Mouse (Mus musculus) layer of hippocampus, postnatal 25 days (tissue): ENCODE measurements around the gene Aqp12. TPM values are rescaled to one million over a fixed set of nuclear protein-coding genes. Genes with fewer than 3 reads are reported as not detected.

ENCODE experiments used
- DNase-seq, 2 experiments: peaks; one replicate each; pipeline ENCODE4 v3.0.0; 2022; ENCODE audit warnings: mixed read lengths in 2 of 2, low spot score in 1 of 2; ENCODE audit errors: extremely low spot score in 1 of 2
- total RNA-seq, 2 experiments: library from RNA; stranded (reverse); gene quantifications; 2 replicates each; pipeline ENCODE4 v1.2.3; 2021

Gene Aqp12
- total RNA-seq, 2 experiments from 2014 or later = not detected

- no peak for DNase-seq
Measured at GRCm38 (mm10) chr1:93013367-93013766, 7.2 kb downstream of the Aqp12 start.

DNA sequence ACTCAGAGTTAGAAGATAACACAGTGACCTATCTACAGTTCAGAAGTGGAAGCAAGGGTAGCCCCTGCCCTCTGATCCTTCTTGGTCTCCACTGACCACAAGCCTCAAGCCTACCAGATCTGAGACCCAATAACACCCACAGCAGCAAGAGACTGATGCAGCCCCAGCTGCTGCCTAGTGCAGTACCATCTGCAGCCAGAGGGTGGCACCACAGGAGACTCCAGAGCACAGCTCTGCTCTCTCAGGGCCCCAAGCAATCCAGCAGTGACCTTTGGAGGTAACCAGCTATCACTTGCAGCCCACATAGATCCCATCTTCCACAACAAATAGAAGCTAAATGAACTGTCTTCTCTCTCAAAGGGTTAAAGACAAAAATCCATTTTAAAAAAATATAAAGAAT is 8.3 kb downstream of the Aqp12 start:
- DNase-seq = peak; percentile 67 to 90

DNA sequence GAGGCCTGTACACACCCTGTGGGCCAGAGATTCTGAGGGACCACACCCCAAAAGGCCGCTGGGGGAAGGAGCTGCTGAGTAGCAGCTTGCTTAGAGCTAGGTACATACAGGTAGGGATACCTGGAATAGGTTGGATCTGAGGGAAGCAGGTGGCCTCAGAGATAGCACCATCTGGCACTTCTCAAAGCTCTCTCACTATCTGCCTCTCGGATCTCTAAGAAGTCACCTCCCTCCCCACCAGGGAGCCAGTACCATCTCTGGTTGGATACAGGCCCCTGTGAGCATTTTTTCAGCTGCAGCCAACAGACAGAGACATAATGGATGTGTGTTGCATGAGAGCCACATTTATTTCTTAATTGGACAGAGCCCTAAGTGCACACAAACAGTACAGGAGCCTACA is 9.0 kb downstream of the Aqp12 start:
- DNase-seq = peak in 1 of 2 experiments; percentile 2

DNA sequence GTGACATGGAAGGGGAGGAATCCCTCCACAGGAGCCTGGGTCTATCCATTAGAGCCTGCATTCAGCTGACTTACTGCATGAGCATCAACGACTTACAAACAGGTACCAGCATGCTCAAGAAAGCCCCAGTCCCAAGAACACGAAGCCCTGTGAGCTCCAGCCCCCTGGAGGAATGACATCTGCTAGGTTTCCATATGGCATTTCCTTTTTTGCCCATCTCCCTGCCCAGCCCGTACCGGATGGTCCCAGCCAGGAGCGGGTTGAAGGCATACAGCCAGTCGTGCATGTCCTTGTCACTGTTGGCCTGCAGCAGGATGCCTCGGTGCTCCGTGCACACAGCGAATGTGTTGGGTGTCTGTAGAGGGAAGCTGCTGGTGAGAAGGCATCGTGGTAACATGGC is 12.6 kb downstream of the Aqp12 start:
- no peak for DNase-seq

GRCm38 (mm10) chr1:93020602-93021001 is 14.5 kb downstream of the Aqp12 start:
- DNase-seq = no peak

- DNase-seq = no peak
Measured at GRCm38 (mm10) chr1:93026600-93026999, 20.5 kb downstream of the Aqp12 start.

DNA sequence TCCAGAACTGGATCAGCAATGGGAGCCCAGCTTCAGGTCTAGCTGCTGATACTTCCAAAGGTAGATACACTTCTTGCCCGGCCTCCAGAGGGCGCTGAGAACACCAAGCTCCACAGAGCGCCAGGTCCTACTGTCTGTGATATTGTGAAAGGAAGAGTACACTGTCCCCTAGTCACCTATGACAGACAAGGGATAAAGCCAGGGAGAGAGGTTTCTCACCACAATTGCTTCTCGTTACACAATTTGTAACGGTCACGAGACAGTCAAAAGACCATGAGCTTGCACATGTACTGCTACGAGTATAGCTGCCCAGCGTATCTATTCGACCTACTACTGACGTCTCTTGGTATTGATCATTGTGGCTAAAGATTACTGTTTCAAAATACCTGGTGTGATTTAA is 23.3 kb downstream of the Aqp12 start:
- no peak for DNase-seq

- DNase-seq = no peak
Measured at GRCm38 (mm10) chr1:93030060-93030459, 23.9 kb downstream of the Aqp12 start.

- DNase-seq = no peak
Measured at GRCm38 (mm10) chr1:93031199-93031598, 25.1 kb downstream of the Aqp12 start.

DNA sequence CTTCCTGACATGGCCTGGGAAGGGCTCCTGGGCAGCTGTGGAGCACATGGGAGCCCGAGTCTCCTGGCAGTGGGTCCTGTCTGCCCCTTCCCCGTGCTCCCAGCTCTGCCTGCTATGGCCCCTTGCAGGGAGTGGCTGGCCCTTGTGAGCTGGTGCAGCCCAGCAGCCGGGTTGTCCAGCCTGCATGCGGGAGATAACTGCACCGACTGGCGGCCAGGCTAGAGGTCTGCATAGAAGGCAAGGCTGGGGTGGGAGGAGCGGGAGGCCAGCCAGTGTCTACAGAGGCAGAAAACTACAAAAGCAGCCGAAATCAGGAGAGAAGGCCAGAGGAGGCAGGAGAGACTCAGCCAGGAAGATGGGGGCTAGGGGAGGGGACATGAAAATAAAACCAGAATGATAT is 27.9 kb downstream of the Aqp12 start:
- DNase-seq = no peak

DNA sequence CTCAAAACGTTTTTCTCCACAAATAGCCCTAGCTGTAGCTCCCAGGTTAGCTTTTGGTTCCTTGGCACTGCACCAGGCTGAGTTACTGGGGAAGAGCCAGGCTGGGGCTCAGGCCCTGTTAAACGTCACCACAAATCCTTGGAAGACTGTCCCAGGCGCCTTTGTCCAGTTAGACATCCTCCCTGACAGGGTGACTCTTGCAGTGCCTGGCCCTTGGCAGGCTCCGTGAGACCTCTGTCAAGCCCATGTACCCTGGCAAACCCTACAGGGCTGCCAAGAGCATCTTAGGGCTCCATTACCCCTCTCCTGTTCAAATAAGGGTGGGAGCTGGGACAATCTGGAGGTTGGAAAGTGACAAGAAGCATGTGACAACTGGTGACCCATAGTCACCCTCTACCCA is 29.8 kb downstream of the Aqp12 start:
- DNase-seq = no peak

DNA sequence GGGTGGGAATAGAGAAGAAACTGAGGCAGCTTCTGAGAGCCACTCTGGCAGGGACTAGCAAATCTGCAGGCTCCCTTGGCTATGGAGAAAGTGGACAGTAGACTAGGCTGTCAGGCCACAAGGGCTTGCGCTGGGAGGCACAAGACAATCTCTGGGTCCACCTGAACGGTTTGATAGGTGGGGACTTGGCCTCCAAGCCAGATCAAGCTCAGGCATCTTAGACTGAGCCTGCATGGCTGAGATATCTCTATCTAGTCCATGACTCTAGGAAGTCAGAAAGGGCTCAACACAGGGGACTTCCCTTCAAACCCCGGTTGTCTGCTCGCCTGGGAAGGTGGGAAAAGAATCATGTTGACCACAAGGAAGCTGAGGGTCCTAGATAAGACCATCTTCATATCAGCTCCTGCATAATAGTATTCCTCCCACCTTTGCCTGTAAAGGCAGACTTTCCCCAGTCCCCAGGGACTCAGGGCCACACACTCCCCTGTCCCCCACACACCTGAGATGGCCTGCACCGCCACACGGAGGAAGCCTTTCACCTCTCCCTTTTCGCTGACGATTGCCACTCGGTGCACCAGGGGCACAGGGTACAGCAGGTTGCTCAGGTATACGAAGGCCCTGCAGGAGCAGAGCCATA is 40.1 kb downstream of the Aqp12 start:
- no peak for DNase-seq

DNA sequence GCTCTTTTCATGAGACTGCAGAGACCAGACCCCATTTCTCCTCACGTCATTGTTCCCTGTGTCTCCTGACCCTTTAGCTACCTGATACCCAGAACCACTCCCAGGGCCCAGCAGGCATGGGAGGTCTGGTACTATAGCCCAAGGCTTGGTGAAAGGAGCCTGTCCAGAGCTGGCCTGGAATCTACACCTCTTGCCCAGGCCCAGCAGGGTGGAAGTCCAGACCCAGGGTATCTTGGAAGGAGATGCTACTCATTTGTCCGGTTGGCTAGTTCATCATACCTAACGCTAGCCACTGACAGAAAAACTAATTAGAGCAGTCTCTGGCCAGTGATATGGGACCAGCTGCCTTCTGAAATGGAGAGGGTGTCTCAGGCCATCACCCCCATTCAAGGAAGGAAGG is 43.9 kb downstream of the Aqp12 start:
- DNase-seq = no peak

DNA sequence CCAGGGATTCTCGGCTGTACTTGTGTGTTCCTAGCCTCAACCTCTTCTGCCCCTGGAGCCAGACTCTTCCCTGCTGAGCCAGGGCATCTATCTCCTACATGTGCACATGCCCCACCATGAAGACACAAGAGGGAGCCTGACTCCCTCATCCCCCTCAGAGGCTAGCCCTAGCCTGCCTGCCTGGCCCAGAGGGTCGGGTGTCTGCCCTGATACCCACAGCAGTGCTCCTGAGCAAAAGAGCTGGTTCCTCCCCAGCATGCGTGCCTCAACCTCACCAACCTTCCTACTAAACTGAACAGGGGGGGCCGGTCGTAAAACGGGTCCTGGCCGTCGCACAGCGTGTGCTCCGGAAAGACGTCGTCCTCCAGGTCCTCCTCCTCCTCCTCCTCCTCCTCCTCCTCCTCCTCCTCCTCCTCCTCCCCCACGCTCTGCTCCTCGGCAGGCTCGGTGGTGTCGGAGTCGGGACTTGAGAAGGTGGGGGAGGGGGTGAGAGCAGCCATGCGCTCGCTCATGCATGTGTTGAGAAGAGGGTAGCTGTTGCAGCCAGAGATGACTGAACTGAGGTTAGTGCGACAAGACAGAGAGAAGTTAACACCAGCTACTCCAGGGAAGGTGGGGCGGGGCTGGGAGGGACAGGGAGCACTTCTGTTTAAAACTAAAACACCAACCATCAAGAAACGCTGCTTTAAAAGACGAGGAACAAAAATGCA is 45.1 kb downstream of the Aqp12 start:
- no peak for DNase-seq

Other genes with a start within 250 kb of the Aqp12 start
- 100 to 1,000 TPM; 144 to 149 TPM for gene Gpc1, start 174.7 kb upstream of the Aqp12 start, total RNA-seq
- gene Ankmy1, start 103.4 kb upstream of the Aqp12 start, total RNA-seq = under 1 TPM in 1 of 2 experiments, not detected in 1; 0.16 TPM
- 10 to 100 TPM; 12.8 to 13.0 TPM for gene Dusp28, start 99.4 kb upstream of the Aqp12 start, total RNA-seq
- gene Rnpepl1, start 95.6 kb upstream of the Aqp12 start, total RNA-seq = 10 to 100 TPM; 33.9 to 47.9 TPM
- 10 to 100 TPM; 40.8 to 49.5 TPM for gene Capn10, start 72.0 kb upstream of the Aqp12 start, total RNA-seq
- gene Gpr35, start 55.5 kb upstream of the Aqp12 start, total RNA-seq = under 1 TPM; 0.37 to 0.87 TPM
- 100 to 1,000 TPM; 592 to 639 TPM for gene Kif1a, start 95.6 kb downstream of the Aqp12 start, total RNA-seq
- not detected for gene Agxt, start 128.9 kb downstream of the Aqp12 start, total RNA-seq
- not detected for gene 2310007B03Rik, start 154.6 kb downstream of the Aqp12 start, total RNA-seq
- under 1 TPM; 0.17 to 0.35 TPM for gene Crocc2, start 162.4 kb downstream of the Aqp12 start, total RNA-seq
- gene Sned1, start 229.5 kb downstream of the Aqp12 start, total RNA-seq = 1 to 10 TPM; 3.8 to 8.1 TPM